Mouse (Mus musculus) ES-Bruce4 (cell line): ENCODE measurements at regions not wholly inside any gene's neighbourhood (a gene's known extent, or its start where the extent isn't known, plus 50 kb on each side); places are given as distances from the start of the nearest gene placed in this dataset.

ENCODE experiments used
- H3K27ac ChIP-seq: 2 replicates; pipeline ENCODE4 v1.5.1; 2012; ENCODE audit warnings: low read length, inconsistent platforms; ENCODE audit not compliant: insufficient read depth
- H3K27me3 ChIP-seq: 2 replicates; pipeline ENCODE4 v1.6.1; 2012; ENCODE audit warnings: mild to moderate bottlenecking, low read length, inconsistent platforms; ENCODE audit not compliant: control insufficient read depth, poor library complexity, insufficient read depth, severe bottlenecking
- H3K36me3 ChIP-seq: 2 replicates; pipeline ENCODE4 v1.6.1; 2012; ENCODE audit warnings: inconsistent platforms, mild to moderate bottlenecking, low read length, moderate library complexity; ENCODE audit not compliant: control insufficient read depth, poor library complexity, insufficient read depth, severe bottlenecking
- H3K4me1 ChIP-seq: one replicate; pipeline ENCODE4 v1.8.1; 2011; ENCODE audit warnings: low read length; ENCODE audit not compliant: control insufficient read depth, insufficient read depth
- H3K4me3 ChIP-seq: 2 replicates; pipeline ENCODE4 v1.5.1; 2011; ENCODE audit warnings: low read depth, mild to moderate bottlenecking, low read length
- H3K9ac ChIP-seq: 2 replicates; pipeline ENCODE4 v1.6.1; 2012; ENCODE audit warnings: low read depth, mild to moderate bottlenecking, inconsistent platforms; ENCODE audit not compliant: poor library complexity, severe bottlenecking
- H3K9me3 ChIP-seq: replicated peaks from 2 replicates; pipeline ENCODE4 v1.6.1; 2012; ENCODE audit warnings: mild to moderate bottlenecking, low read length, inconsistent platforms; ENCODE audit not compliant: control insufficient read depth, poor library complexity, insufficient read depth, severe bottlenecking
- CTCF ChIP-seq: IDR thresholded peaks from one replicate; pipeline ENCODE4 v1.8.1; 2011; ENCODE audit warnings: low read depth, low read length
- EP300 ChIP-seq: IDR thresholded peaks from 2 replicates; pipeline ENCODE4 v1.6.1; 2011; ENCODE audit warnings: low read depth, low read length; ENCODE audit not compliant: insufficient read depth
- POLR2A ChIP-seq: IDR thresholded peaks from one replicate; pipeline ENCODE4 v1.8.1; 2011; ENCODE audit warnings: low read length; ENCODE audit not compliant: insufficient read depth

- H3K27me3 ChIP-seq = no peaks in the 10 kb centered on the region
Observed at GRCm38 (mm10) chr11:114224706-114225105, 157.9 kb upstream of the Sdk2 start.

GRCm38 (mm10) chr11:114223061-114223460, 156.2 kb upstream of the Sdk2 start:
- no peak overlapping the region for H3K4me3 ChIP-seq
- no peak overlapping the region for H3K9ac ChIP-seq
- no peaks in the 10 kb centered on the region for H3K27me3 ChIP-seq
- peak; percentile 37 for TF ChIP-seq CTCF
- no peak for TF ChIP-seq EP300
- H3K27ac ChIP-seq = no peak overlapping the region
- H3K36me3 ChIP-seq = no peaks in the 10 kb centered on the region
- 0 out of 2 replicates have a peak, but pooled peaks cover 2% of the 10 kb centered on the region for H3K9me3 ChIP-seq
- H3K4me1 ChIP-seq = no peaks in the 10 kb centered on the region

More at GRCm38 (mm10) chr11:114224706-114225105, 157.9 kb upstream of the Sdk2 start:
- H3K4me1 ChIP-seq = no peaks in the 10 kb centered on the region
- no peak overlapping the region for H3K4me3 ChIP-seq
- 0 out of 2 replicates have a peak, but pooled peaks cover 2% of the 10 kb centered on the region for H3K9me3 ChIP-seq
- no peak overlapping the region for H3K27ac ChIP-seq
- no peak overlapping the region for H3K9ac ChIP-seq
- no peaks in the 10 kb centered on the region for H3K36me3 ChIP-seq
- TF ChIP-seq POLR2A = no peak
- TF ChIP-seq EP300 = no peak
- TF ChIP-seq CTCF = no peak

GRCm38 (mm10) chr11:114220466-114220865, 153.6 kb upstream of the Sdk2 start:
- Histone ChIP-seq H3K4me3 (no peak overlapping the region), H3K9me3 (0 out of 2 replicates have a peak, but pooled peaks cover 2% of the 10 kb centered on the region), H3K36me3 (no peaks in the 10 kb centered on the region), H3K27me3 (no peaks in the 10 kb centered on the region), H3K27ac (no peak overlapping the region), H3K9ac (no peak overlapping the region), H3K4me1 (peaks cover 3% of the 10 kb centered on the region)
- TF ChIP-seq EP300 (no peak), POLR2A (no peak), CTCF (no peak)

GRCm38 (mm10) chr11:114218732-114219506, 152.1 kb upstream of the Sdk2 start:
- H3K9me3 ChIP-seq = 0 out of 2 replicates have a peak, but pooled peaks cover 2% of the 10 kb centered on the region
- H3K4me3 ChIP-seq = no peak overlapping the region
- H3K27me3 ChIP-seq = no peaks in the 10 kb centered on the region
- TF ChIP-seq EP300 = no peak
- no peak for TF ChIP-seq POLR2A
- TF ChIP-seq CTCF = no peak
- peaks cover 3% of the 10 kb centered on the region for H3K4me1 ChIP-seq
- H3K27ac ChIP-seq = no peak overlapping the region
- H3K36me3 ChIP-seq = no peaks in the 10 kb centered on the region
- no peak overlapping the region for H3K9ac ChIP-seq

- Histone ChIP-seq H3K4me3 (no peak overlapping the region), H3K36me3 (no peaks in the 10 kb centered on the region), H3K4me1 (peaks cover 3% of the 10 kb centered on the region), H3K27me3 (no peaks in the 10 kb centered on the region), H3K9me3 (0 out of 2 replicates have a peak, but pooled peaks cover 2% of the 10 kb centered on the region), H3K9ac (no peak overlapping the region), H3K27ac (no peak overlapping the region)
- TF ChIP-seq EP300 = no peak
- TF ChIP-seq POLR2A = no peak
- TF ChIP-seq CTCF = no peak
Observed at GRCm38 (mm10) chr11:114217245-114217757, 150.5 kb upstream of the Sdk2 start.

GRCm38 (mm10) chr11:114216493-114216892, 149.6 kb upstream of the Sdk2 start:
- TF ChIP-seq CTCF = no peak
- no peak for TF ChIP-seq POLR2A
- no peak for TF ChIP-seq EP300
- H3K27me3 ChIP-seq = no peaks in the 10 kb centered on the region
- H3K4me3 ChIP-seq = no peak overlapping the region
- H3K27ac ChIP-seq = no peak overlapping the region
- no peaks in the 10 kb centered on the region for H3K36me3 ChIP-seq
- no peak overlapping the region for H3K9ac ChIP-seq
- 0 out of 2 replicates have a peak, but pooled peaks cover 2% of the 10 kb centered on the region for H3K9me3 ChIP-seq
- peaks cover 3% of the 10 kb centered on the region for H3K4me1 ChIP-seq
